Mouse (Mus musculus): ENCODE results near the gene Pdzk1ip1. TPM values are rescaled to one million over a fixed set of nuclear protein-coding genes. Genes with fewer than 3 reads are reported as not detected.

Pdzk1ip1 gene
- polyA plus RNA-seq, 1 experiment from 2014 or later, result 33.8 TPM

- Histone ChIP-seq H3K9me3 (ENCODE audit: control insufficient read depth, low read length) (no peaks in the 10 kb centered on the region), H3K4me3 (ENCODE audit: low read length) (no peak within 1 kb of the TSS), H3K36me3 (ENCODE audit: control insufficient read depth, insufficient read depth, low read length) (no peaks in the 10 kb centered on the region), H3K9ac (ENCODE audit: low read length) (no peak within 1 kb of the TSS), H3K27ac (ENCODE audit: low read length) (no peak within 1 kb of the TSS), H3K4me2 (ENCODE audit: low read depth, low read length) (no peak within 1 kb of the TSS), H3K4me1 (replicated peaks; ENCODE audit: control insufficient read depth, insufficient read depth, low read length) (no peaks in the 10 kb centered on the region), H3K27me3 (ENCODE audit: control insufficient read depth, insufficient read depth, low read depth, low read length) (peaks cover 10% of the 10 kb centered on the region)
- ATAC-seq (ENCODE audit: low read depth), result no peak
- WGBS, result 3% methylated on average over 29 of the region's 29 CpGs
Measured at GRCm38 (mm10) chr4:115133621-115134295, 45.2 kb downstream of the Pdzk1ip1 start, which contains the start of gene Cyp4x1. Cyp4x1 (minus strand) TSS chr4:115134281.

- Histone ChIP-seq H3K36me3 (ENCODE audit: control insufficient read depth, insufficient read depth, low read length) (no peaks in the 10 kb centered on the region), H3K27ac (ENCODE audit: low read length) (no peak overlapping the region), H3K9ac (ENCODE audit: low read length) (no peak overlapping the region), H3K27me3 (ENCODE audit: control insufficient read depth, insufficient read depth, low read depth, low read length) (peaks cover 10% of the 10 kb centered on the region), H3K4me1 (replicated peaks; ENCODE audit: control insufficient read depth, insufficient read depth, low read length) (no peaks in the 10 kb centered on the region), H3K9me3 (ENCODE audit: control insufficient read depth, low read length) (no peaks in the 10 kb centered on the region), H3K4me3 (ENCODE audit: low read length) (no peak overlapping the region), H3K4me2 (ENCODE audit: low read depth, low read length) (no peak overlapping the region)
- ATAC-seq (ENCODE audit: low read depth), result no peak
- 24% methylated on average over 7 of the region's 7 CpGs for WGBS
Measured at GRCm38 (mm10) chr4:115134296-115134630, 45.8 kb downstream of the Pdzk1ip1 start.

Other genes starting within 250 kb of the Pdzk1ip1 start
- gene Foxd2, start 179.8 kb upstream of the Pdzk1ip1 start, polyA plus RNA-seq (2015; fragmentation: Nextera tagmentation; extraction: Ambion mirVana), result 0.08 TPM in 1 of 2 replicates, not detected in the other
- gene Foxe3, start 162.7 kb upstream of the Pdzk1ip1 start, polyA plus RNA-seq (2015; fragmentation: Nextera tagmentation; extraction: Ambion mirVana), result not detected in 2 replicates
- gene Cmpk1, start 101.5 kb upstream of the Pdzk1ip1 start, polyA plus RNA-seq (2015; fragmentation: Nextera tagmentation; extraction: Ambion mirVana), result 67.6 and 89.2 TPM in 2 replicates
- 14.2 and 18.1 TPM in 2 replicates for gene Stil, start 88.5 kb upstream of the Pdzk1ip1 start, polyA plus RNA-seq (2015; fragmentation: Nextera tagmentation; extraction: Ambion mirVana)
- 1.6 and 1.7 TPM in 2 replicates for gene Tal1, start 32.3 kb upstream of the Pdzk1ip1 start, polyA plus RNA-seq (2015; fragmentation: Nextera tagmentation; extraction: Ambion mirVana)
- gene Cyp4x1, start 45.6 kb downstream of the Pdzk1ip1 start, polyA plus RNA-seq (2015; fragmentation: Nextera tagmentation; extraction: Ambion mirVana), result not detected in 2 replicates
- gene Cyp4a29, start 153.4 kb downstream of the Pdzk1ip1 start, polyA plus RNA-seq (2015; fragmentation: Nextera tagmentation; extraction: Ambion mirVana), result not detected in 2 replicates
- not detected in 2 replicates for gene Cyp4a12a, start 210.3 kb downstream of the Pdzk1ip1 start, polyA plus RNA-seq (2015; fragmentation: Nextera tagmentation; extraction: Ambion mirVana)